Mouse (Mus musculus) brown adipose tissue, adult 24 weeks (tissue): ENCODE data around the gene Kif6. TPM values are rescaled to one million over a fixed set of nuclear protein-coding genes. Genes with fewer than 3 reads are reported as not detected.

Experiments used
- H3K27ac ChIP-seq: fragments of 200-500 bp; replicated peaks from 2 replicates; pipeline ENCODE4 v1.5.1; 2012; ENCODE audit warnings: low read depth, mild to moderate bottlenecking, low read length
- H3K4me1 ChIP-seq: fragments of 200-500 bp; 2 replicates; pipeline ENCODE4 v1.6.1; 2012; ENCODE audit warnings: low read length, mixed read lengths; ENCODE audit not compliant: control insufficient read depth, insufficient read depth, insufficient read length
- H3K4me3 ChIP-seq: fragments of 200-500 bp; 2 replicates; pipeline ENCODE4 v1.5.1; 2012; ENCODE audit warnings: low read depth, mild to moderate bottlenecking, low read length, moderate library complexity; ENCODE audit not compliant: insufficient read depth
- polyA plus RNA-seq: library from polyadenylated mRNA; stranded (reverse); fragments of >200 nt; gene quantifications from 2 replicates; pipeline ENCODE4 v1.2.4, GENCODE M21; 2012; ENCODE audit not compliant: missing spikeins, insufficient read depth, insufficient read length

The Kif6 gene
- polyA plus RNA-seq, 1 experiment, result not detected

- Histone ChIP-seq H3K4me1 (peaks cover 4% of the 10 kb centered on the region; the same call in 1 of the 2 replicates), H3K4me3 (no peak overlapping the region), H3K27ac (no peak overlapping the region)
Measured at GRCm38 (mm10) chr17:49691455-49691805, 76.5 kb downstream of the Kif6 start.

GRCm38 (mm10) chr17:49693206-49693605 lies 78.3 kb downstream of the Kif6 start:
- Histone ChIP-seq H3K4me1 (peaks cover 4% of the 10 kb centered on the region; the same call in 1 of the 2 replicates), H3K4me3 (no peak overlapping the region), H3K27ac (no peak overlapping the region)

GRCm38 (mm10) chr17:49697220-49697619 lies 82.3 kb downstream of the Kif6 start:
- Histone ChIP-seq H3K4me3 (no peak overlapping the region), H3K4me1 (no peaks in the 10 kb centered on the region; the same call in 1 of the 2 replicates), H3K27ac (no peak overlapping the region)

GRCm38 (mm10) chr17:49703492-49704249 lies 88.7 kb downstream of the Kif6 start:
- no peaks in the 10 kb centered on the region for H3K4me1 ChIP-seq
- no peak overlapping the region for H3K27ac ChIP-seq
- no peak overlapping the region for H3K4me3 ChIP-seq

GRCm38 (mm10) chr17:49709192-49709591 lies 94.3 kb downstream of the Kif6 start:
- Histone ChIP-seq H3K27ac (no peak overlapping the region), H3K4me3 (no peak overlapping the region), H3K4me1 (no peaks in the 10 kb centered on the region)

- no peak overlapping the region for H3K4me3 ChIP-seq
- no peak overlapping the region for H3K27ac ChIP-seq
- H3K4me1 ChIP-seq, result no peaks in the 10 kb centered on the region
Measured at GRCm38 (mm10) chr17:49710101-49710630, 95.2 kb downstream of the Kif6 start.

GRCm38 (mm10) chr17:49726206-49726605 lies 111.3 kb downstream of the Kif6 start:
- no peak overlapping the region for H3K4me3 ChIP-seq
- no peak overlapping the region for H3K27ac ChIP-seq
- no peaks in the 10 kb centered on the region for H3K4me1 ChIP-seq

- Histone ChIP-seq H3K4me1 (no peaks in the 10 kb centered on the region), H3K27ac (no peak overlapping the region), H3K4me3 (no peak overlapping the region)
Measured at GRCm38 (mm10) chr17:49726976-49727375, 112.0 kb downstream of the Kif6 start.

GRCm38 (mm10) chr17:49727428-49728045 lies 112.6 kb downstream of the Kif6 start:
- Histone ChIP-seq H3K27ac (no peak overlapping the region), H3K4me3 (no peak overlapping the region), H3K4me1 (no peaks in the 10 kb centered on the region)

- H3K4me3 ChIP-seq, result no peak overlapping the region
Measured at GRCm38 (mm10) chr17:49729856-49730255, 114.9 kb downstream of the Kif6 start.

GRCm38 (mm10) chr17:49732706-49733105 lies 117.8 kb downstream of the Kif6 start:
- H3K4me1 ChIP-seq, result no peaks in the 10 kb centered on the region
- no peak overlapping the region for H3K27ac ChIP-seq
- H3K4me3 ChIP-seq, result no peak overlapping the region

More at GRCm38 (mm10) chr17:49729856-49730255, 114.9 kb downstream of the Kif6 start:
- no peaks in the 10 kb centered on the region for H3K4me1 ChIP-seq
- H3K27ac ChIP-seq, result no peak overlapping the region

GRCm38 (mm10) chr17:49734079-49734478 lies 119.1 kb downstream of the Kif6 start:
- Histone ChIP-seq H3K4me1 (no peaks in the 10 kb centered on the region), H3K27ac (no peak overlapping the region), H3K4me3 (no peak overlapping the region)

GRCm38 (mm10) chr17:49734776-49735175 lies 119.8 kb downstream of the Kif6 start:
- Histone ChIP-seq H3K4me1 (no peaks in the 10 kb centered on the region; the same call in 1 of the 2 replicates), H3K27ac (no peak overlapping the region), H3K4me3 (no peak overlapping the region)

GRCm38 (mm10) chr17:49736364-49736763 lies 121.4 kb downstream of the Kif6 start:
- Histone ChIP-seq H3K4me3 (no peak overlapping the region), H3K27ac (no peak overlapping the region), H3K4me1 (no peaks in the 10 kb centered on the region; the same call in 1 of the 2 replicates)

GRCm38 (mm10) chr17:49737217-49737774 lies 122.4 kb downstream of the Kif6 start:
- Histone ChIP-seq H3K27ac (no peak overlapping the region), H3K4me3 (no peak overlapping the region), H3K4me1 (no peaks in the 10 kb centered on the region; the same call in 1 of the 2 replicates)
